Mouse (Mus musculus): Measurements from ENCODE around the gene Eps8.

Gene Eps8

DNA sequence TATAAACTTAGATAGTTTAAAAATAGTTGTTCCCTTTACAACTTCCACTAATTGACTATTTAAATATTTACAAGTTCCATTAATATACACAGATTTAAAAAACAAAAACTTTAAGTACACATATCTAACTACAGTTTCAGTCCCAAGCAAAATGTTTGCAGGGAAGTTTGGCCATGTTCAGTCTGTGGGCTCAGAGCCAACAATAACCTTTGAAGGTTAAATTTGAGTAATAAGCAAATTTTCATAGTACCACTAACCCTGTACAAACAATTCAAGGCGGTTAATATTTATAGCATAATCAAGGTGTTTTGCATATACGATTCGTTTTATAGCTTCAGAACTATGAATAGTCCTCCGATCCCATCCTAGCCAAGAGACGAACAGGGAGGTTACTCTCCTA is 84.7 kb downstream of the Eps8 start:
- DNase-seq (ENCODE audit: low read depth, low spot score), result no peak

DNA sequence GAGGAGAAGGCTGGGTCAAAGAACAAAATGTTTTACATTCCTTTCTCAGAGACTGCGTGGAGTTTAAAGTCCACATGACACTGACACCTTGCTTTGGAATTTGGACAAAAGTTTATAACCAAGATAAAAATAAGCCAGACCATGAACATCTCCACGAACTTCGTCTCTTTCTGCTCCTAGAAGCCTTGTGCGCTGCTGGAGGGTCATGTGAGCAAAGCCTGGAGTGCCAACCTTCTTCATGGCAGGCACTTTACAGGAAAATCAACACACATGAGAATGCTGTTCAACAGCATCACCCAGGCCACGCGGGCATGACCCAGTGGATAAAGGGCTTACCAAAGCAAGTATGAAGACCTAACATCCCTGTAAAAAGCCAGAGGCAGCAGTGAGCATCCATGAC is 85.6 kb downstream of the Eps8 start:
- no peak for DNase-seq (ENCODE audit: low read depth, low spot score)

DNA sequence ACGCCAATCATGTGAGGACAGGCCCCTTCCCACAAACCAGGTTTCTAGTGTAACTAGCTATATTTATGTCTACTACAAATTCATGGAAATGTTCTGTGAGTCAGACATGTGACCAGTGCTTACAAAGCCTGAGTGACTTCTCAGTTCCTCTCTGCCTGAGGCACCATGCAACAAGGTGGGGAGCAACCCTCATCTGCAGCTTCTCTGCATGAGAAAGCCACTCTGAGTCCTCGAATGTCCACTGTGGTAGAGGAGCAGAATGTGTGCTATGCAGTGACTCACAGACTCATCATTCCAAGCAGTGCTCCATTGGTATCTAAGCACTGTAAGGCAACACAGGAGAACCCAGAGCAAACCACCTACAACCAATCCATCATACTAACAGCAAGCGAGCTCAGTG is 88.8 kb downstream of the Eps8 start:
- DNase-seq (ENCODE audit: low read depth, low spot score), result no peak

DNA sequence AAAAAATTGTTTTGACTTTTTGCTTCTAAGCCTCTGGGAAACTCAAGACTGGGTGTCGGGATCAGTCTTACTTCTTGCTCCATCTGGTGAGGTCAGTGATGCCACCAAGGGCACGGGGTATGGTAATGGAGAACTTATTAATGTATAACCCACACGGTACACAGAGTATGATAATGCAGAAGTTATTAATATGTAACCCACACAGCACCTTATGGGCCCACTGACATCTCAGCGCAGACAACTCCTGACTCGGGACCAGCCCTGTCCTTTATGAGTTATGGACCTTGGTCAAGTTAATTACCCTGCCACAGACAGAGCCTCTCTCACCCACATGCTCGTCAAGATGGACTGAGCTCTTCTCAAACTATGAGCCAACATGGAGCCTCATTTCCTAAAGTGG is 89.2 kb downstream of the Eps8 start:
- no peak for DNase-seq (ENCODE audit: low read depth, low spot score)

GRCm38 (mm10) chr6:137560358-137560859 is 94.3 kb downstream of the Eps8 start:
- no peak for DNase-seq (ENCODE audit: low read depth, low spot score)

DNA sequence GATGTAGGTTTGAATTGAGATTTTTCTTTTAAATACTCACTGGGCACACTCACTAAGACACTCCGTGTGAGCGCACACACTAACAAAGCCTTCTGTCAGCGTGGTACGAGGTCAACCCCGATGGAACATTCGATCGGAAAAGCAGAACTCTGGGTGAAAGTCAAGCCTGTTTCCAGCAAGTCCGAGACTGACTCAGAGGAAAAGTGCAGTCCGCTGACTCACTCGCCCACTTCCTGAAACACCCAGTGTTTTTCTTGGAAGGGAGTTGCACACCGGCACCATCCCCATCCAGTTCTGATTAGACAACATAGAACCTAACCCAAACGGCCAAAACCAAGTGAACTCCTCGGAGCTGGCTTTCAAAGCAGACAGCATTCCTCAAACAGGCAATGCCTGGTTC is 95.8 kb downstream of the Eps8 start:
- no peak for DNase-seq (ENCODE audit: low read depth, low spot score)

- DNase-seq (ENCODE audit: low read depth, low spot score), result no peak
Measured at GRCm38 (mm10) chr6:137557671-137558070, 97.0 kb downstream of the Eps8 start.

- DNase-seq (ENCODE audit: low read depth, low spot score), result no peak
Measured at GRCm38 (mm10) chr6:137557159-137557558, 97.5 kb downstream of the Eps8 start.

- DNase-seq (ENCODE audit: low read depth, low spot score), result no peak
Measured at GRCm38 (mm10) chr6:137556636-137557035, 98.0 kb downstream of the Eps8 start.

- DNase-seq (ENCODE audit: low read depth, low spot score), result no peak
Measured at GRCm38 (mm10) chr6:137550181-137550580, 104.5 kb downstream of the Eps8 start.

- DNase-seq (ENCODE audit: low read depth, low spot score), result no peak
Measured at GRCm38 (mm10) chr6:137548613-137549012, 106.1 kb downstream of the Eps8 start.

DNA sequence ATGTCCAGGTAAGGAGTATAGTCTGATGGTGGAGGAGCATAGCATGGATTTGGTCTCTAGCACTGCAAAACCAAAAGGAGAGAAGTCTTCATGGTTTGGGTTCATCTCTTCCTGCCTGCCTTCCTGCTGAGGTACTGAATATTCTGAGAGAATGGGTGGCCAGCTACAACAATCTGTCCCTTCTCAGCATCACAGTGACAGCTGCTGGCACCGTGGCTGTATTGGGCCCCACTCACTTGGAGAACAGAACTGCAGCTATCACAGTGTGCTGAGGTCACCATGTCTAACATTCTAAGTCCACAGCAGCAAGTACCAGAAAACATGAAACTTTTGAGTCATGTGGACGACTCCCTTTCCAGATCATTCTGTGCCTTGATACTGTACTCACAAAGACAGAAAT is 107.1 kb downstream of the Eps8 start:
- no peak for DNase-seq (ENCODE audit: low read depth, low spot score)

DNA sequence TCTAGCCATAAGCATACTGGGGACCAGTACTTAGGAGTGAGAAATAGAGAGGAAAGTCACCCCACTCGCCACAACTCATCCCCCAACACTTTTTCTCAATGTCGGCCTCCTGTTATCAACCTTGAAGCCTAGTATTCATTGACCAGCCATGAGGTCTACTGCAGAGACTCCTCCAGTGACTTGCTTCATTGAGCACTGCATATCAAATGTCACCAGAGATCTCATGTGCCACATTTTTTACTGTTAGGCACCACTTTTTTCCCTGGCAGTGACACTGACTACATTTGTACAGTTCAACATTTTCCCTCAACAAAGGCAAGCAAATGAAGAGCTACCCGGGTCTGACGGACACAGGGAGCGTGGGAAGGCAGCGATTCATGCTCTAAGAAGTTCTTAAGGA is 108.6 kb downstream of the Eps8 start:
- DNase-seq (ENCODE audit: low read depth, low spot score), result no peak

GRCm38 (mm10) chr6:137545341-137545740 is 109.3 kb downstream of the Eps8 start:
- no peak for DNase-seq (ENCODE audit: low read depth, low spot score)

DNA sequence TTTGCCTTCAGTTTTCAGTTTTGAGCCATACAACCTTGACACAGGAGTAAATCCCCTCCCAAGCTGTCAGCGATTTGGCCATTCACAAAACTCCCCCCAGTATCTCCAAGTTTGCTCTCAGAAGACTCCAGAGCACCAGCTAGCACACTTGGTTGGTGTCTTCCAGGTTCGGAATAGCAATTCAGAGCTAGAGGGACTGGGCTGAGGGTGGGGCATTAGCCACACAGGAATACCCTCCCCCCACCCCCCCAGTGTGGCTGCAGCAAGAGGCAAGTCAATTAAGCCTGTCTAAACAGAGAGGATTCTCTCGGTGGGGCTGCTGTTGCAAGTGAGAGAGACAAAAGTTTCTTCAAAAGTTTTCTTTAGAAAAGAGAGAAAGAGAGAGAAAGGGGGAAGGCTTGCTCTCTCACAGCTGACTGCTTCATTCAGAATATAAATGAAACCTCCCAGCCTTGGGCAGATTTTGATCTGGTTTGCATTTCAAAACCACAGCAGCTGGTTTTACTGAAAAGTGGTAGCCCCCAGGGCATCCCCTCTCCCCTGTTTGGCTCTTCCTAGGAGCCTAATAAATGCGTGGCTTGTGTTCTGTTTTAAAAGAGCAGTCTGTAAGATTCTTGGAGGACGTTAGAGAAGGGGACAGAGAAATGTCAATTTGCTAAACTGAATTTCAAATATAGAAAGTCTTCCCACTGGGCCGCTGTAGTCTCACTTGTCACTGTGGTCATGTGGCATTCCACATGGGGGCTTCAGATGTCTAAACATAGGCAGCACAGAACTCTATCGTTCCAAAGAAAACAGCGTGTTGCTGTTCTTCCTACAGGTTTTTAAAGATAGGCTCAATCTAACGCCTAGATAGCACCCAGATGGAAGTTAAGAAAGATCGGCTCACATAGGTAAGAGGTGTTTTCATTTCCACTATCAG is 112.2 kb downstream of the Eps8 start:
- peak; percentile 57 for DNase-seq (ENCODE audit: low read depth, low spot score)

GRCm38 (mm10) chr6:137541216-137542176 is 113.2 kb downstream of the Eps8 start:
- DNase-seq (ENCODE audit: low read depth, low spot score), result no peak

- DNase-seq (ENCODE audit: low read depth, low spot score), result no peak
Measured at GRCm38 (mm10) chr6:137540800-137541199, 113.9 kb downstream of the Eps8 start.

DNA sequence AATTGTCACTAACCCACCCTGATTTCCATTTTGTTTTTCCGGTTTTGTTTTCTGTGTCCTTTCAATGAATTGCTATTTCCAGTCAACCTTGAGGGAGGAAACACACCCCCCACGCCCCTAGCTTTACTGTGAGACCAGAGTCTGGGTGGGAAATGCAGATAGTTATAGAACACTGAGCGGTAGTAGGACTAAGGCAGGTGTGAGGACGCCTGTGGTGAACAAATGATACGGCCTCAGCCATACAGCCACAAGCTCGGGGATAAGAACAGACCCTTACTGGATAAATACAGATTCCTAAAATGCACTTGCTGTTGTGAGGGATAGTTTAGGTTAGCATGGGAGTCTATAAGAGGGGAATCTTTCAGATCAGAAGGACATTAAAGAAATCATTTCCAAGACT is 114.3 kb downstream of the Eps8 start:
- DNase-seq (ENCODE audit: low read depth, low spot score), result no peak

GRCm38 (mm10) chr6:137539219-137539618 is 115.5 kb downstream of the Eps8 start:
- peak; percentile 32 for DNase-seq (ENCODE audit: low read depth, low spot score)

- no peak for DNase-seq (ENCODE audit: low read depth, low spot score)
Measured at GRCm38 (mm10) chr6:137532758-137533157, 121.9 kb downstream of the Eps8 start.

- no peak for DNase-seq (ENCODE audit: low read depth, low spot score)
Measured at GRCm38 (mm10) chr6:137525769-137526168, 128.9 kb downstream of the Eps8 start.

- DNase-seq (ENCODE audit: low read depth, low spot score), result no peak
Measured at GRCm38 (mm10) chr6:137520343-137520704, 134.4 kb downstream of the Eps8 start.

All from forelimb bud, embryonic 11.5 days (tissue).